Mouse (Mus musculus): ENCODE data around the gene Frrs1. TPM values are rescaled to one million over a fixed set of nuclear protein-coding genes. Genes with fewer than 3 reads are reported as not detected.

Frrs1 gene
- polyA plus RNA-seq (2012; rRNA removed), result 14.4 and 20.5 TPM in 2 replicates

GRCm38 (mm10) chr3:116858941-116859685 is at the start of gene Frrs1:
TSS of gene Frrs1 (plus strand) at chr3:116859464.

Other genes starting within 250 kb of the Frrs1 start
- 2.9 and 3.1 TPM in 2 replicates for gene Trmt13, start 244.9 kb upstream of the Frrs1 start, polyA plus RNA-seq (2012; rRNA removed)
- gene Mfsd14a, start 196.8 kb upstream of the Frrs1 start, polyA plus RNA-seq (2012; rRNA removed), result 16.0 and 16.8 TPM in 2 replicates
- not detected in 2 replicates for gene Gm43191, start 178.2 kb upstream of the Frrs1 start, polyA plus RNA-seq (2012; rRNA removed)
- 3.2 and 5.4 TPM in 2 replicates for gene Slc35a3, start 146.6 kb upstream of the Frrs1 start, polyA plus RNA-seq (2012; rRNA removed)
- gene Agl, start 51.3 kb upstream of the Frrs1 start, polyA plus RNA-seq (2012; rRNA removed), result 8.1 and 8.4 TPM in 2 replicates
- not detected in 2 replicates for gene 4930455H04Rik, start 108.8 kb downstream of the Frrs1 start, polyA plus RNA-seq (2012; rRNA removed)
- gene Palmd, start 109.5 kb downstream of the Frrs1 start, polyA plus RNA-seq (2012; rRNA removed), result 0.90 and 1.1 TPM in 2 replicates

Measured in ovary, adult 2 months (tissue).